Mouse (Mus musculus) intestine, embryonic 16.5 days (tissue): ENCODE data around the gene Stip1. TPM values are rescaled to one million over a fixed set of nuclear protein-coding genes. Genes with fewer than 3 reads are reported as not detected.

ENCODE experiments used
- ATAC-seq: fragments of 200-750 bp; cut with Nextera tagmentation; 2 replicates; pipeline ENCODE4 v1.8.0; 2017; ENCODE audit warnings: moderate TSS enrichment, moderate library complexity
- H3K27ac ChIP-seq: fragments of 300-500 bp; sonication (generic); 2 replicates; pipeline ENCODE4 v1.5.1; 2014; ENCODE audit warnings: mild to moderate bottlenecking, low read length
- H3K27me3 ChIP-seq: fragments of 300-500 bp; sonication (generic); replicated peaks from 2 replicates; pipeline ENCODE4 v1.6.1; 2014; ENCODE audit warnings: low read length, control low read depth, mixed read lengths; ENCODE audit not compliant: control insufficient read depth, insufficient read depth
- H3K36me3 ChIP-seq: fragments of 300-500 bp; sonication (generic); 2 replicates; pipeline ENCODE4 v1.6.1; 2014; ENCODE audit warnings: low read length, control low read depth; ENCODE audit not compliant: control insufficient read depth, insufficient read depth
- H3K4me1 ChIP-seq: fragments of 300-500 bp; sonication (generic); 2 replicates; pipeline ENCODE4 v1.6.1; 2014; ENCODE audit warnings: low read length, control low read depth, mixed read lengths; ENCODE audit not compliant: control insufficient read depth, insufficient read depth
- H3K4me2 ChIP-seq: fragments of 300-500 bp; sonication (generic); 2 replicates; pipeline ENCODE4 v1.6.1; 2014; ENCODE audit warnings: low read depth, low read length, control low read depth
- H3K4me3 ChIP-seq: fragments of 300-500 bp; sonication (generic); 2 replicates; pipeline ENCODE4 v1.5.1; 2014; ENCODE audit warnings: mild to moderate bottlenecking, low read length
- H3K9ac ChIP-seq: fragments of 300-500 bp; sonication (generic); 2 replicates; pipeline ENCODE4 v1.6.1; 2014; ENCODE audit warnings: low read depth, low read length
- H3K9me3 ChIP-seq: fragments of 300-500 bp; sonication (generic); 2 replicates; pipeline ENCODE4 v1.6.1; 2016; ENCODE audit warnings: low read length, control low read depth; ENCODE audit not compliant: control insufficient read depth
- WGBS: fragments of 180-500 bp; shearing (Covaris S2); extraction: QIAGEN DNeasy Blood & Tissue Kit; methylation state at CpG from one replicate; pipeline ENCODE4 v1.1.7; 2014; 5-methylcytosine and 5-hydroxymethylcytosine counted together
- polyA plus RNA-seq: library from polyadenylated mRNA; unstranded; fragments of >200 nt; fragmentation: Nextera tagmentation; extraction: Ambion mirVana; gene quantifications from 2 replicates; pipeline ENCODE4 v1.2.1, GENCODE M21; 2015

The Stip1 gene
- polyA plus RNA-seq, 1 experiment from 2014 or later: 208 TPM

- no peak overlapping the region for H3K4me3 ChIP-seq
- peaks cover 24% of the 10 kb centered on the region for H3K36me3 ChIP-seq
- no peak overlapping the region for H3K4me2 ChIP-seq
- no peak overlapping the region for H3K27ac ChIP-seq
- peak; percentile 56 for ATAC-seq
- H3K27me3 ChIP-seq: no peaks in the 10 kb centered on the region
- no peak overlapping the region for H3K9ac ChIP-seq
- no peaks in the 10 kb centered on the region for H3K9me3 ChIP-seq
- WGBS: 49% methylated on average over 3 of the region's 3 CpGs
- no peaks in the 10 kb centered on the region; the same call in 1 of the 2 replicates for H3K4me1 ChIP-seq
Measured at GRCm38 (mm10) chr19:7020224-7020641, 19.5 kb downstream of the Stip1 start.

- Histone ChIP-seq H3K36me3 (peaks cover 21% of the 10 kb centered on the region), H3K27ac (peak within 1 kb of the TSS; percentile 58), H3K9me3 (no peaks in the 10 kb centered on the region), H3K9ac (peak within 1 kb of the TSS; percentile 27; the same call in 1 of the 2 replicates), H3K4me3 (peak within 1 kb of the TSS; percentile 13), H3K27me3 (no peaks in the 10 kb centered on the region), H3K4me1 (no peaks in the 10 kb centered on the region; the same call in 1 of the 2 replicates), H3K4me2 (no peak within 1 kb of the TSS)
- peak; percentile 81 for ATAC-seq
- 78% methylated on average over 5 of the region's 5 CpGs for WGBS
Measured at GRCm38 (mm10) chr19:7019191-7019590, 20.6 kb downstream of the Stip1 start, which contains the start of gene Fermt3. TSS of gene Fermt3 (minus strand) at chr19:7019469.

- Histone ChIP-seq H3K4me2 (no peak overlapping the region), H3K27ac (0 out of 2 replicates have a peak overlapping the region, but pooled peaks have one; percentile 58), H3K27me3 (no peaks in the 10 kb centered on the region), H3K4me1 (no peaks in the 10 kb centered on the region; the same call in 1 of the 2 replicates), H3K4me3 (peak overlapping the region; percentile 13), H3K9me3 (no peaks in the 10 kb centered on the region), H3K9ac (no peak overlapping the region; the same call in 1 of the 2 replicates), H3K36me3 (peaks cover 17% of the 10 kb centered on the region)
- ATAC-seq: no peak
- 91% methylated on average over 11 of the region's 11 CpGs for WGBS
Measured at GRCm38 (mm10) chr19:7018546-7018945, 21.2 kb downstream of the Stip1 start.

GRCm38 (mm10) chr19:7017541-7018457 lies 22.0 kb downstream of the Stip1 start:
- H3K36me3 ChIP-seq: peaks cover 14% of the 10 kb centered on the region
- WGBS: 78% methylated on average over 12 of the region's 12 CpGs
- H3K4me2 ChIP-seq: no peak overlapping the region
- H3K4me3 ChIP-seq: no peak overlapping the region
- 0 out of 2 replicates have a peak overlapping the region, but pooled peaks have one; percentile 27 for H3K9ac ChIP-seq
- no peak overlapping the region for H3K27ac ChIP-seq
- ATAC-seq: 0 out of 2 replicates have a peak, but pooled peaks have one; percentile 24
- H3K27me3 ChIP-seq: no peaks in the 10 kb centered on the region
- no peaks in the 10 kb centered on the region; the same call in 1 of the 2 replicates for H3K4me1 ChIP-seq
- H3K9me3 ChIP-seq: no peaks in the 10 kb centered on the region

GRCm38 (mm10) chr19:7014481-7015135 lies 25.2 kb downstream of the Stip1 start:
- H3K4me1 ChIP-seq: no peaks in the 10 kb centered on the region; the same call in 1 of the 2 replicates
- 90% methylated on average over 20 of the region's 20 CpGs for WGBS
- no peak for ATAC-seq
- H3K36me3 ChIP-seq: no peaks in the 10 kb centered on the region
- no peak overlapping the region for H3K4me2 ChIP-seq
- H3K27me3 ChIP-seq: no peaks in the 10 kb centered on the region
- H3K9ac ChIP-seq: no peak overlapping the region
- H3K4me3 ChIP-seq: no peak overlapping the region
- H3K9me3 ChIP-seq: no peaks in the 10 kb centered on the region
- H3K27ac ChIP-seq: no peak overlapping the region

- Histone ChIP-seq H3K9me3 (no peaks in the 10 kb centered on the region), H3K27ac (no peak overlapping the region), H3K4me1 (no peaks in the 10 kb centered on the region; the same call in 1 of the 2 replicates), H3K27me3 (no peaks in the 10 kb centered on the region), H3K36me3 (no peaks in the 10 kb centered on the region), H3K4me3 (no peak overlapping the region), H3K9ac (no peak overlapping the region), H3K4me2 (no peak overlapping the region)
- 88% methylated on average over 9 of the region's 9 CpGs for WGBS
- ATAC-seq: no peak
Measured at GRCm38 (mm10) chr19:7013984-7014383, 25.8 kb downstream of the Stip1 start.

- Histone ChIP-seq H3K9me3 (no peaks in the 10 kb centered on the region), H3K27ac (no peak overlapping the region), H3K4me3 (no peak overlapping the region), H3K4me1 (no peaks in the 10 kb centered on the region), H3K9ac (no peak overlapping the region), H3K4me2 (no peak overlapping the region), H3K36me3 (no peaks in the 10 kb centered on the region), H3K27me3 (no peaks in the 10 kb centered on the region)
- 66% methylated on average over 4 of the region's 4 CpGs for WGBS
- ATAC-seq: peak; percentile 38; the same call in 1 of the 2 replicates
Measured at GRCm38 (mm10) chr19:7012426-7012825, 27.3 kb downstream of the Stip1 start.

- Histone ChIP-seq H3K4me2 (no peak overlapping the region), H3K27me3 (no peaks in the 10 kb centered on the region), H3K9me3 (no peaks in the 10 kb centered on the region), H3K4me3 (no peak overlapping the region), H3K9ac (no peak overlapping the region), H3K4me1 (no peaks in the 10 kb centered on the region), H3K36me3 (no peaks in the 10 kb centered on the region), H3K27ac (peak overlapping the region; percentile 72)
- 52% methylated on average over 9 of the region's 9 CpGs for WGBS
- peak; percentile 61 for ATAC-seq
Measured at GRCm38 (mm10) chr19:7006892-7007593, 32.7 kb downstream of the Stip1 start.
